Mouse (Mus musculus) brain, embryonic 14.5 days (tissue): ENCODE measurements around the gene Pard3b. TPM values are rescaled to one million over a fixed set of nuclear protein-coding genes. Genes with fewer than 3 reads are reported as not detected.

Source experiments
- DNase-seq: peaks from one replicate; pipeline ENCODE4 v3.0.0-alpha.2; 2011; ENCODE audit warnings: low read depth
- CTCF ChIP-seq: fragments of 200-500 bp; IDR thresholded peaks from 2 replicates; pipeline ENCODE4 v1.5.1; 2012; ENCODE audit warnings: inconsistent platforms, mild to moderate bottlenecking, moderate library complexity, borderline replicate concordance; ENCODE audit not compliant: insufficient read depth, insufficient read length; ENCODE audit errors: extremely low read depth
- POLR2A ChIP-seq: fragments of 200-500 bp; IDR thresholded peaks from 2 replicates; pipeline ENCODE4 v1.6.1; 2012; ENCODE audit warnings: mild to moderate bottlenecking, inconsistent platforms, borderline replicate concordance; ENCODE audit not compliant: poor library complexity, insufficient read depth, insufficient read length, severe bottlenecking; ENCODE audit errors: extremely low read depth
- polyA plus RNA-seq: library from polyadenylated mRNA; depleted of rRNA; stranded (reverse); fragments of >200 nt; gene quantifications from 2 replicates; pipeline ENCODE4 v1.2.3, GENCODE M21; 2012

Pard3b gene
- polyA plus RNA-seq, 1 experiment, result 3.8 TPM

DNA sequence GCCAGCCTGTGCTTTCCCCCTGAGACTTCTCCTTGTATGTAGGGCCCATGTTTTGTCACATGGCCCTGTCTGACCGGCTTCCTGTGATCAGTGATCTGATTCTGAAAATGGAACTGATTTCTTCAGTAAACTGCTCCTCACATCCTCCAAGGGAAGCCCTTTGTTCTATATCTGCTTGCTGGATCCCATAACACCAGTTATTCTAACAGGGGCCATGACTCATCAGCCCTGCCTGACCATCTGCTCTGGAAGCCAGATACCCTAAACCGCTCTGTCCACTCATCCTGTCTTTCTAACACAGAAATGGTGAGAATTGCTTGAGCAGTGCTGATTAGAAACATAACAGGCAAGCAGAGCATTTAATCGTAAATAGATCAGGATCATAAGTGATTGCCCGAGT lies 910.3 kb downstream of the Pard3b start:
- DNase-seq, result no peak
- TF ChIP-seq POLR2A (no peak), CTCF (no peak)

DNA sequence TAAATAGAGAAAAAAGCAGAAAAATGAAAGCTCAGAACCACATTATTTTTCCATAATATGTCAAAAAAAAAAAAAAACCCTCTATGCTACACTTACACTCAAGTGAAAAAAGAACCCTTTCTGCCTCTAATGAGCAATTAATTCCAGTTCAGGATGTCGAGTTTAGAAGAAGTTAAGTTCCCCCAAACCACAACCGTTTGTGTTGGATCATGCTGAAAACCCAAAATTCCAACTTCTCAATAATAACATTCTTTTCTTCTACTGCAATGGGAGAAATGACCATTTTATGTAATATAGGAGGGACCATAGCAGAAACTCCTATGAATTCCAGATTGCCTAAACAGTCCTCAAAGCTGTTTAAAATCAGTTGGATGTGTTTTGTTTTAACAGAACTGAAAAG lies 911.9 kb downstream of the Pard3b start:
- no peak for TF ChIP-seq CTCF
- TF ChIP-seq POLR2A, result no peak
- DNase-seq, result no peak

DNA sequence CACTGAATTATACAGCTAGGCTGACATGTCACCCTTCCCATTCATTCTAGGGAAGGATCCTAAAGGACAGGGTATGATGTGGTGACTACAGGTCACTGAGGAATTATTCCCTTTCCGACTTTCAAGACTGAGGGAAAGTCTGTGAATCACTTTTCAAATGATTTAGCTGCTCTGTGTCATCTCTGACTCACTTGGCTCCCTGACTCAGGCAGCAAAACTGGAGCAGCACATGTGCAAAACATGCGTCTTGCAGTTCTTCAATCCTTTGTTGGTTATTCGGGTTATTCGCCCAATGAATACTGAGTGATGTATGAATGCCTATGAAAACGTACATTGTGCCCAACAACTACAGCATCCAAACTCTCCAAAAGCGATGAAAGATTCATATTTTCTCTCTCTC lies 912.9 kb downstream of the Pard3b start:
- TF ChIP-seq POLR2A (no peak), CTCF (no peak)
- no peak for DNase-seq

DNA sequence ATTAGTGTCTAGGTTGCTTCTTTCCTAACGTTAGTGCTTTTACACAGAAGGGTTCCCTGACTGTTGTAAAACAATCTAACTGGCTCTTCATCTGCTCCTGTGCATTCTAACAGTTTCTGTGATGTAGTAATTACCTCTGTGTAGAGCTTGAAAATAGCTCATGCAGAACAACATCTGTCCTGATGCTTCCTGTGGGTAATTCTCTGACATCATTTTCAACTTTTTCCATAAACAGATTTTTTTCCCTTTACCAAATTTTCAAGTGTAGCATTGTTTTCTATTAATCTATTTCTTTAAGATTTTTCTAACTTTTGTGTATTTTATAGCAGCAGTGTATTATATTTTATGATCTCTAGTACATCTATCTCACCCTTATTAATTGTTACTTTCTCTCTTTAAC lies 917.2 kb downstream of the Pard3b start:
- no peak for DNase-seq
- TF ChIP-seq CTCF (no peak), POLR2A (no peak)

DNA sequence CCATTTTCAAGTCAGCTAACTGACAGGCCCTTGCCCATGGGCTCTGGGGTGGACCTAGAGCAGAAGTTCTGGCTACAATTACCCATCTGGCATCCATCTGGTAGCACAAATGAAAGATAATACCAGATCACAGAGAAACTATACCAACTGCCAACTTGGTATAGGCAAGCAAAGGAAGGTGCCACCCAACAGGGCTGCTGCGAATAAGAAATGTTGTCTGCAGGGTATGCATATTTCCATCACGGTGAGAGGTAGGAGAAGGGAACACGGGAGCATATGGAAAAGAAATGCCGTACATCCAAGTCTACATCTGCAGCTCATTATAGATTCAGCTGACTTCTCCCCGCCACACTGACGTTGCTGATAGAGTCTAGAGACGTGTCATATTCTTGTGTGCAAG lies 924.4 kb downstream of the Pard3b start:
- peak; percentile 81 for DNase-seq
- TF ChIP-seq CTCF, result no peak
- TF ChIP-seq POLR2A, result no peak

DNA sequence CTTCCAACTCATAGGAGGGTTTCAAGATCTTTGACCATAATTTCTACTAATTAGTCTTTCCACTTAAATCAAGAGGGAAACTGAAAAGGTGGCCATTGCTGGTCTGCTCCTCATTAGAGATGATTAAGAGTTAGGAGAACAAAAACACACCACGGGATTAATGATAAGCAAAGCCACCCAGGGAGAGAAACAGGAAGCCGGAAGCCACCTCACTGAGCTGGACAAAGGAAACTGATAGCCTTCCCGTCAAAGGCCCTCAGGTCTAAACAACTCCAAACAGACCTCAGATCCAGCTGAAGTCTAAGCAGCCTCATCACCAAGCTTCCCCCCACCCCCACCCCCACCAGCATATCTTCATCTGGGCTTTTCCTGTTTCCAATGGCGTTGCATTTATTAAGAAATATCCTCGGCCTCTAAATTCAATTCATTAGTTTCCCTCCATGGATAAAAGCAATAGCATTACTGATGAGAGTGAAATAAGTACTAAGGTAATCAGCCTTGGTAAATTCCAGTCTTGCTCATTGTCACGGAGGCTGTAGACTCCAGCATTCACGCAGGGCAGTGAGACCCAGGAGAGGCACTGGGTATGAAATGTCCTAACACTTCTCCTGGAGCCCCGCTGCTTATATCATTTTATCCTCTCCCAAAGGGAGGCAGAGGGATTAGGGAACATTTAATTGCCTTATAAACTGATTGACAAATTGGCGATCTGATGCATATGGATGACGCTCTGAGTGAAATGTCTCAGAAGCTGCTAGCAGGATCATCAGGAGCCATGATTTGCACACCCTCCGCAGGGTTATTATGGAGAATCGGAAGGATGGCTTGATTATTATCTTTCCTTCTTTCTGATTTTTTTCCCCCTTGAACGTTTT lies 925.9 kb downstream of the Pard3b start:
- peak; percentile 75 for DNase-seq
- TF ChIP-seq CTCF (no peak), POLR2A (no peak)

DNA sequence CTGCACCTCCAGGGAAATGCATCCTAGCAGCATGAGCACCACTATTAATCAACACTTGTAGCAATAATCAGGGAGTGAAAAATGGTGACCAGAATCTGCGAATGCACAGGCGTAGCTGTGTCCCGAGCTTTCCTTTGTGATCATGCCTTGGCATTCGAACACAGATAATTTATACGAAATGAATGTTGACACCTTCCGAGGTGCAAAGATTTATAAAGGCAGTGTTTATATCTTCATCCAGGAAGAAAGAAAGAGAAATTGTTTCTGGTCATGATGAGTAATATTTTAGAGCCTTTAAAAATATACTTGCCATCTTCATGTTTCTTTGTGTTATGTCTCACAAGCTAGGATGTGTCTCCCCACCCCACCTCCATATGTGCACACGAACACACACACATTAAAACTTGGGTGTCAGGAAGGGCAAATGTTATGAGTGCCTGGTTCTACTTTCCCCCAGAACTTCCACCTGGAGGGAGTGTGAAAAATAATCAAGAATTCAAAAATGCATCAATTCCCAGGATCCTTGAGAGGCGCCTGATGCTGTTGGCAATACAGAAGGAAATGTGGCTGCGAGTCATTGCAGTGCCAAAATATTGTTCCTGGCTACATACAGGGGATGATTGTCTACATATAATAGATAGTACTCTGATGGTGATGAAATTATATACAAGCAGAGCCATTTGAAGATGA lies 926.6 kb downstream of the Pard3b start:
- no peak for TF ChIP-seq CTCF
- no peak for TF ChIP-seq POLR2A
- peak; percentile 72 for DNase-seq

DNA sequence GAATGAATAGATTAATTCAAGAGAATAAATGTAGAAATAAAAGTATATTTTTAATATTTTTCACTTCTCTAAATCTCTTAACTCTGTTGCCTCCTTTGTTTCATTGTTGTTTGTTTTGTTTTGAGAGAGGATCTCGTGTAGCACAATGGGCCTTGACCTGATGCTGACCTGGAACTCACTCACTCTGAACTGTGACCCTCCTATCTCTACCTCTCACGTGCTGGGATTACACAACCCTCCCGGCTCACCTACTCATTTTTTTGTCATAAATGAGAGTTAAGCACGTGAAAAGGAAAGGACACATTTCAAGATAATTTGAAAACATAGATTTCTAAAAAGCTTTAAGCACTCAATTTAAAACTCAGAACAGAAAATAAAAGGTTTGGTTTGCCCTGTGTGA lies 928.0 kb downstream of the Pard3b start:
- TF ChIP-seq POLR2A, result no peak
- TF ChIP-seq CTCF, result no peak

DNA sequence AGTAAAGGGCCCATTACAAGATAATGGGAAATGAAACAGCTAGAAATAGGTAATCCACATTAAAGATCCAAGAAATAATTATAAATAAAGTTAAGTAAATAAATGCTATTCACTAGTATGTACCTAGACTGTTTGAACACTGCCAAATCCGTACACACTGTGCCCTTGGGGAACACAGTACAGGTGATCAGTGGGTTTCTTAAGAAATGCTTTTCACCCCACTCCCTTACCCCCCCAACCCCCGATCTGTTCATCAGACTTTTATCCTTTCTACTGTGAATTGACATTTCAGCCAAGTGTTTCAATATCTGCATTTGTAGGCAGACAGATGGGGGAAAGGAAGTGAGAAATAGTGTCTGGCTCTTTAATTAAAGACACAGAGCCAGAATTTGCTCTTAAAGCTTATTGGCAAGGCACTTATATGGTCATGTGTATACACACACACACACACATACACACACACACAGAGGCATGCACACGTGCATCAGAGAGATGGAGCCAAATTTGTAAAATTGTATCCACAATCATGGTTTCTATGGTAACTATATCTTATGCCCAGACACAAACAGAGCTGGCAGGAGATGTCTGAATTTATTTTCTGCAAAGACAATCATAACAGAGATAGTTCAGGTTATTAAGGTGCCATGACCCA lies 938.4 kb downstream of the Pard3b start:
- peak; percentile 83 for DNase-seq
- TF ChIP-seq POLR2A, result no peak
- TF ChIP-seq CTCF, result no peak

More for the DNA sequence above, 928.0 kb downstream of the Pard3b start:
- no peak for DNase-seq

DNA sequence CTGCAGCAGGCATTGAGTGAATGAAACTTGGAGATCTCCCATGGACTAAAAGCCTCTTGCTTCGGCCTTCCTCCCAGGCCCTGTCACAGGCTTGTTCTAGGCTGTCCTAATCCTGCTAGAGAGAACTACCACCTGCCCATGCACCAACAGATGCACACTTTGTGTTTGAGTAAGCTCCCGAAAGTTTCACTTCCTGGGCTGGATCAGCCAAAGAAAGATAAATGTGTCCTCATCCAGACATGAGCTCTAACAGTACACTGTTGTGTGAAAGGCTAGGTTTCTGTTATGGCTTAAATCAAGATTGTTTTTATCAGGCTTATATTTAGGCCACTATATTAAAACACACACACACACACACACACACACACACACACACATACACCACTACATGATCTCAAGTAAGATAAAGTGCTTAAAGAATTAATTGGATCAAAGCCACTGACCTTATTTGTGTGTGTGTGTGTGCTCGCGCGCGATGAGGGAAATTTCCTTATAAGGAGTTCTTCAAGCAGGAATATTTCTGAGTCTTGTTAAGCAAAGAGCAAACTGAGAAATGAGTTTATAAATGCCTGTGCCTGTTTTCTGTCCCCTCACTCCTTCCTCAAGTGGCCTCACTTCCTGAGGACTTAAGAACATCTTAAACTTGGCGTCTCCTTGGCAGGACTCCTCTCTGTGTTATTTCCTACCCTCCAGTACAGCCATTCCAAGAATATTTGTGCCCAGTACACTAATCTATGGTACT lies 940.6 kb downstream of the Pard3b start:
- no peak for TF ChIP-seq CTCF
- no peak for TF ChIP-seq POLR2A
- DNase-seq, result no peak
